Mouse (Mus musculus) brown adipose tissue, adult 24 weeks (tissue): ENCODE data around the gene Arrdc4. TPM values are rescaled to one million over a fixed set of nuclear protein-coding genes. Genes with fewer than 3 reads are reported as not detected.

Experiments used
- H3K27ac ChIP-seq: fragments of 200-500 bp; replicated peaks from 2 replicates; pipeline ENCODE4 v1.5.1; 2012; ENCODE audit warnings: low read depth, mild to moderate bottlenecking, low read length
- H3K4me1 ChIP-seq: fragments of 200-500 bp; 2 replicates; pipeline ENCODE4 v1.6.1; 2012; ENCODE audit warnings: low read length, mixed read lengths; ENCODE audit not compliant: control insufficient read depth, insufficient read depth, insufficient read length
- H3K4me3 ChIP-seq: fragments of 200-500 bp; 2 replicates; pipeline ENCODE4 v1.5.1; 2012; ENCODE audit warnings: low read depth, mild to moderate bottlenecking, low read length, moderate library complexity; ENCODE audit not compliant: insufficient read depth
- polyA plus RNA-seq: library from polyadenylated mRNA; stranded (reverse); fragments of >200 nt; gene quantifications from 2 replicates; pipeline ENCODE4 v1.2.4, GENCODE M21; 2012; ENCODE audit not compliant: missing spikeins, insufficient read depth, insufficient read length

Gene Arrdc4
- polyA plus RNA-seq, 1 experiment: 6.5 TPM

DNA sequence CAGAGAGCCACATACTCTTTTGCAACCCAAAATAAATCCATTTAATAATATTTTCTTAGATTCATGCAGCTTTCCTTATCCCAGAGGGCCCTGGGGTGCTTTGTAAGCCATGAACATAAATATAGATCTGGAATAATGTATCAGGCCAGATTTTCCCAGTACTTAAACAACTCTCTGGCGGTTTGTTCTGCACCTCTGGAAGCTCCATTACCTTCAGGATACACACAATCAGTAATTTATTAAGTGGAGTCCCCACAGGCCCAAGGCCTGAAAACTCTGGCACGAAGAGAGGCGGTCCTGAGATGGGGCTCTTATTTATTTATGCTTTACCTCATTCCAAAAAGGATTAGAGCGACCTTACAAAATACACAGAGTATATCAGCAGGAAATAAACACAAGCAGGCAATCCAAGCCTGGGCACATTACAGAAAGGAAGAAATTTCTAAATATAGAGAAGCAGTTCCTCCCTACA, 61.9 kb downstream of the Arrdc4 start:
- H3K27ac ChIP-seq: peak overlapping the region; percentile 82
- peaks cover 6% of the 10 kb centered on the region; the same call in 1 of the 2 replicates for H3K4me1 ChIP-seq
- no peak overlapping the region for H3K4me3 ChIP-seq
